26 mouse cellular contexts compared by ENCODE assay signal in the genomic region with DNA sequence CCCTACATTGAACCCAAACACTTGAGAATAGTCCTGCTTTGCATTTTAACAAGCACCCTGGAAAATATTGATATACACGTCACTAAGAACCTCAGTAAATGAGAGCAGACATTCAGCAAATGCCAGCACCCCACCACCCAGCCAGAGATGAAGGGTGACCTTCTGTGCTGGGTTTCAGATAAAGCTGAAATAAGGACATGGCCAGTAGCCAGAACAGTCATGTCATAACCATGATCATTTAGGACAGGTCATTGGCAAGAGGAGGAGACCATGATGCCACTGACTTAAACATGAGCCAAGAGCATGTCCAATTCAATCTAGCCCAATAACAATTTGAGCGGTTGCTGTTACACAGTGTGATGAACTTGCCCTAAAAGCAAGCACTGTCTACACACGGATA.
DNase-seq lines count a peak whose midpoint lies in the region; ATAC-seq and TF ChIP-seq lines count a peak whose summit lies in the region.
"Had no signal": no experiment of that assay in that cellular context is flagged by ENCODE, and none has a peak within 500 bp of the region (broad histone marks: within the 10 kb centered on the region; RNA-seq: fewer than 3 reads in every experiment).

No protein-coding gene starts in this region.

- no peak overlapping the region for H3K4me3 ChIP-seq in embryonic facial prominence, embryonic 14.5 days (ENCODE audit: low read depth, low read length)
- no peak overlapping the region for H3K4me3 ChIP-seq in embryonic facial prominence, embryonic 10.5 days
- H3K4me3 ChIP-seq in hindbrain, postnatal 0 days (ENCODE audit: low read length): no peak overlapping the region
- H3K4me3 ChIP-seq in hindbrain, embryonic 11.5 days (ENCODE audit: low read depth, low read length): no peak overlapping the region
- H3K4me3 ChIP-seq: embryonic facial prominence, embryonic 12.5 days; erythroblast, embryonic 14.5 days; forebrain, embryonic 12.5 days; gastrocnemius, adult 2 months; heart, embryonic 13.5 days; hindbrain, embryonic 12.5 days; hindbrain, embryonic 15.5 days; intestine, embryonic 15.5 days had no signal

- H3K9me3 ChIP-seq in embryonic facial prominence, embryonic 14.5 days (ENCODE audit: control insufficient read depth, low read length): no peaks in the 10 kb centered on the region
- H3K9me3 ChIP-seq in embryonic facial prominence, embryonic 10.5 days: no peaks in the 10 kb centered on the region
- no peaks in the 10 kb centered on the region for H3K9me3 ChIP-seq in hindbrain, postnatal 0 days (ENCODE audit: low read length)
- H3K9me3 ChIP-seq in hindbrain, embryonic 11.5 days (ENCODE audit: control insufficient read depth, low read length): no peaks in the 10 kb centered on the region
- H3K9me3 ChIP-seq: embryonic facial prominence, embryonic 12.5 days; forebrain, embryonic 12.5 days; heart, embryonic 13.5 days; hindbrain, embryonic 12.5 days; hindbrain, embryonic 15.5 days; intestine, embryonic 15.5 days had no signal

- no peaks in the 10 kb centered on the region; the same call in 1 of the 2 replicates for H3K27me3 ChIP-seq in embryonic facial prominence, embryonic 14.5 days (replicated peaks; ENCODE audit: control insufficient read depth, insufficient read depth, low read length)
- H3K27me3 ChIP-seq in embryonic facial prominence, embryonic 10.5 days (replicated peaks; ENCODE audit: low read depth, poor library complexity, severe bottlenecking): no peaks in the 10 kb centered on the region
- H3K27me3 ChIP-seq in hindbrain, postnatal 0 days (ENCODE audit: insufficient read depth, low read length): no peaks in the 10 kb centered on the region
- no peaks in the 10 kb centered on the region for H3K27me3 ChIP-seq in hindbrain, embryonic 11.5 days (ENCODE audit: control insufficient read depth, insufficient read depth, low read length)
- H3K27me3 ChIP-seq: embryonic facial prominence, embryonic 12.5 days; forebrain, embryonic 12.5 days; heart, embryonic 13.5 days; hindbrain, embryonic 12.5 days; hindbrain, embryonic 15.5 days; intestine, embryonic 15.5 days had no signal

- no peak for TF ChIP-seq CTCF in hindbrain, postnatal 0 days (IDR thresholded peaks at IDR 0.05; ENCODE audit: low read depth)

- no peaks in the 10 kb centered on the region for H3K36me3 ChIP-seq in embryonic facial prominence, embryonic 14.5 days (ENCODE audit: control insufficient read depth, insufficient read depth, low read length)
- no peaks in the 10 kb centered on the region for H3K36me3 ChIP-seq in embryonic facial prominence, embryonic 10.5 days (replicated peaks)
- H3K36me3 ChIP-seq in hindbrain, postnatal 0 days (ENCODE audit: insufficient read depth, low read length): no peaks in the 10 kb centered on the region
- no peaks in the 10 kb centered on the region for H3K36me3 ChIP-seq in hindbrain, embryonic 11.5 days (ENCODE audit: control insufficient read depth, insufficient read depth, low read length)
- H3K36me3 ChIP-seq: embryonic facial prominence, embryonic 12.5 days; forebrain, embryonic 12.5 days; heart, embryonic 13.5 days; hindbrain, embryonic 12.5 days; hindbrain, embryonic 15.5 days; intestine, embryonic 15.5 days had no signal

- no peak overlapping the region for H3K4me2 ChIP-seq in embryonic facial prominence, embryonic 14.5 days (ENCODE audit: low read depth, low read length)
- H3K4me2 ChIP-seq in hindbrain, postnatal 0 days (ENCODE audit: low read depth, low read length): no peak overlapping the region
- no peak overlapping the region for H3K4me2 ChIP-seq in hindbrain, embryonic 11.5 days (replicated peaks; ENCODE audit: low read depth, low read length)
- H3K4me2 ChIP-seq: embryonic facial prominence, embryonic 12.5 days; forebrain, embryonic 12.5 days; heart, embryonic 13.5 days; hindbrain, embryonic 12.5 days; hindbrain, embryonic 15.5 days; intestine, embryonic 15.5 days had no signal

- H3K4me1 ChIP-seq in embryonic facial prominence, embryonic 14.5 days (ENCODE audit: control insufficient read depth, insufficient read depth, low read length): no peaks in the 10 kb centered on the region
- peaks cover 7% of the 10 kb centered on the region; the same call in 1 of the 2 replicates for H3K4me1 ChIP-seq in embryonic facial prominence, embryonic 10.5 days
- H3K4me1 ChIP-seq in hindbrain, postnatal 0 days (ENCODE audit: insufficient read depth, low read length): no peaks in the 10 kb centered on the region
- no peaks in the 10 kb centered on the region for H3K4me1 ChIP-seq in hindbrain, embryonic 11.5 days (replicated peaks; ENCODE audit: control insufficient read depth, insufficient read depth, low read length)
- H3K4me1 ChIP-seq: embryonic facial prominence, embryonic 12.5 days; intestine, embryonic 15.5 days had no signal

- no peak overlapping the region for H3K9ac ChIP-seq in embryonic facial prominence, embryonic 14.5 days (ENCODE audit: low read depth, low read length)
- H3K9ac ChIP-seq in hindbrain, postnatal 0 days (replicated peaks; ENCODE audit: low read length): no peak overlapping the region
- H3K9ac ChIP-seq in hindbrain, embryonic 11.5 days (ENCODE audit: low read depth, low read length): no peak overlapping the region
- H3K9ac ChIP-seq: embryonic facial prominence, embryonic 12.5 days; forebrain, embryonic 12.5 days; heart, embryonic 13.5 days; hindbrain, embryonic 12.5 days; hindbrain, embryonic 15.5 days; intestine, embryonic 15.5 days had no signal

- 83% methylated on average over 3 of the region's 3 CpGs for WGBS in embryonic facial prominence, embryonic 14.5 days
- 91% methylated on average over 3 of the region's 3 CpGs for WGBS in embryonic facial prominence, embryonic 10.5 days
- WGBS in hindbrain, postnatal 0 days: 82% methylated on average over 3 of the region's 3 CpGs
- WGBS in hindbrain, embryonic 11.5 days: 89% methylated on average over 3 of the region's 3 CpGs

- DNase-seq in adrenal gland, postnatal 10 days: peak; percentile 7
- no peak for DNase-seq in adrenal gland, postnatal 4 days (ENCODE audit: low spot score in 2 of 2)
- DNase-seq in embryonic facial prominence, embryonic 14.5 days (ENCODE audit: low spot score): peak; percentile 31
- DNase-seq in embryonic facial prominence, embryonic 10.5 days (ENCODE audit: low spot score): no peak
- peak; percentile 56 for DNase-seq in hindbrain, postnatal 0 days (ENCODE audit: low spot score)
- DNase-seq in hindbrain, embryonic 11.5 days (ENCODE audit: low spot score): no peak
- DNase-seq in adrenal gland, postnatal 14 days: peak; percentile 12
- no peak for DNase-seq in spleen, postnatal 4 days (ENCODE audit: low spot score in 2 of 2)
- DNase-seq: cerebellum, adult 2 months; cerebellum, adult 9-11 months; gastrocnemius, adult 2 months; gastrocnemius, postnatal 14 days; heart, adult 18-20 months; heart, postnatal 14 days; heart, postnatal 4 days; kidney, adult 11 months; kidney, adult 8-10 months had no signal

- H3K27ac ChIP-seq in embryonic facial prominence, embryonic 14.5 days (replicated peaks; ENCODE audit: low read depth, low read length): no peak overlapping the region
- no peak overlapping the region for H3K27ac ChIP-seq in embryonic facial prominence, embryonic 10.5 days (replicated peaks)
- no peak overlapping the region for H3K27ac ChIP-seq in hindbrain, postnatal 0 days
- H3K27ac ChIP-seq in hindbrain, embryonic 11.5 days (ENCODE audit: low read depth, low read length): no peak overlapping the region
- H3K27ac ChIP-seq: embryonic facial prominence, embryonic 12.5 days; forebrain, embryonic 12.5 days; gastrocnemius, adult 2 months; heart, embryonic 13.5 days; hindbrain, embryonic 12.5 days; hindbrain, embryonic 15.5 days; intestine, embryonic 15.5 days had no signal

- peak; percentile 26; the same call in 1 of the 2 replicates for ATAC-seq in embryonic facial prominence, embryonic 14.5 days (ENCODE audit: low read depth)
- ATAC-seq in hindbrain, postnatal 0 days: peak; percentile 74
- ATAC-seq in hindbrain, embryonic 11.5 days (ENCODE audit: low FRiP score): no peak
- ATAC-seq: CD4-positive, CD25-positive, alpha-beta regulatory T cell, adult 4 months; forebrain, embryonic 16.5 days; intestine, embryonic 15.5 days had no signal

Comparison
In these comparisons a context has a peak if more than half of its experiments do, and no peak if none do; other contexts are left out.
1. DNase-seq: peak in adrenal gland, postnatal 10 days (single experiment), embryonic facial prominence, embryonic 14.5 days (single experiment), hindbrain, postnatal 0 days (single experiment) and adrenal gland, postnatal 14 days (single experiment); none in adrenal gland, postnatal 4 days (0 of 2), embryonic facial prominence, embryonic 10.5 days (single experiment), hindbrain, embryonic 11.5 days (single experiment) and spleen, postnatal 4 days (0 of 2).